Mouse (Mus musculus) embryonic facial prominence, embryonic 13.5 days (tissue): ENCODE data around the gene Fancg. TPM values are rescaled to one million over a fixed set of nuclear protein-coding genes. Genes with fewer than 3 reads are reported as not detected.

Experiments used
- ATAC-seq: fragments of 200-750 bp; cut with Nextera tagmentation; 2 replicates; pipeline ENCODE4 v1.8.0; 2017; ENCODE audit warnings: low read depth; ENCODE audit not compliant: insufficient number of reproducible peaks, insufficient read depth, low FRiP score, low TSS enrichment
- H3K27ac ChIP-seq: fragments of 300-500 bp; sonication (generic); 2 replicates; pipeline ENCODE4 v1.5.1; 2015; ENCODE audit warnings: moderate library complexity, mild to moderate bottlenecking, inconsistent platforms
- H3K27me3 ChIP-seq: fragments of 300-500 bp; sonication (generic); 2 replicates; pipeline ENCODE4 v1.6.1; 2015; ENCODE audit warnings: mild to moderate bottlenecking, inconsistent platforms
- H3K36me3 ChIP-seq: fragments of 300-500 bp; sonication (generic); 2 replicates; pipeline ENCODE4 v1.6.1; 2015; ENCODE audit warnings: mild to moderate bottlenecking, inconsistent platforms
- H3K4me1 ChIP-seq: fragments of 300-500 bp; sonication (generic); 2 replicates; pipeline ENCODE4 v1.6.1; 2015; ENCODE audit warnings: inconsistent platforms
- H3K4me2 ChIP-seq: fragments of 300-500 bp; sonication (generic); 2 replicates; pipeline ENCODE4 v1.6.1; 2015; ENCODE audit warnings: moderate library complexity, mild to moderate bottlenecking, inconsistent platforms
- H3K4me3 ChIP-seq: fragments of 300-500 bp; sonication (generic); 2 replicates; pipeline ENCODE4 v1.5.1; 2015; ENCODE audit warnings: mild to moderate bottlenecking, inconsistent platforms
- H3K9ac ChIP-seq: fragments of 300-500 bp; sonication (generic); 2 replicates; pipeline ENCODE4 v1.6.1; 2015; ENCODE audit warnings: mild to moderate bottlenecking, inconsistent platforms
- H3K9me3 ChIP-seq: fragments of 300-500 bp; sonication (generic); 2 replicates; pipeline ENCODE4 v1.6.1; 2016; ENCODE audit warnings: inconsistent platforms
- WGBS: fragments of 180-500 bp; shearing (Covaris S2); methylation state at CpG from one replicate; pipeline ENCODE4 v1.1.7; 2015; ENCODE audit warnings: mixed read lengths; 5-methylcytosine and 5-hydroxymethylcytosine counted together
- polyA plus RNA-seq: library from polyadenylated mRNA; unstranded; fragments of >200 nt; fragmentation: Nextera tagmentation; extraction: Ambion mirVana; gene quantifications from 2 replicates; pipeline ENCODE4 v1.2.1, GENCODE M21; 2015

Fancg gene
- 18.6 and 26.6 TPM in 2 replicates for polyA plus RNA-seq

DNA sequence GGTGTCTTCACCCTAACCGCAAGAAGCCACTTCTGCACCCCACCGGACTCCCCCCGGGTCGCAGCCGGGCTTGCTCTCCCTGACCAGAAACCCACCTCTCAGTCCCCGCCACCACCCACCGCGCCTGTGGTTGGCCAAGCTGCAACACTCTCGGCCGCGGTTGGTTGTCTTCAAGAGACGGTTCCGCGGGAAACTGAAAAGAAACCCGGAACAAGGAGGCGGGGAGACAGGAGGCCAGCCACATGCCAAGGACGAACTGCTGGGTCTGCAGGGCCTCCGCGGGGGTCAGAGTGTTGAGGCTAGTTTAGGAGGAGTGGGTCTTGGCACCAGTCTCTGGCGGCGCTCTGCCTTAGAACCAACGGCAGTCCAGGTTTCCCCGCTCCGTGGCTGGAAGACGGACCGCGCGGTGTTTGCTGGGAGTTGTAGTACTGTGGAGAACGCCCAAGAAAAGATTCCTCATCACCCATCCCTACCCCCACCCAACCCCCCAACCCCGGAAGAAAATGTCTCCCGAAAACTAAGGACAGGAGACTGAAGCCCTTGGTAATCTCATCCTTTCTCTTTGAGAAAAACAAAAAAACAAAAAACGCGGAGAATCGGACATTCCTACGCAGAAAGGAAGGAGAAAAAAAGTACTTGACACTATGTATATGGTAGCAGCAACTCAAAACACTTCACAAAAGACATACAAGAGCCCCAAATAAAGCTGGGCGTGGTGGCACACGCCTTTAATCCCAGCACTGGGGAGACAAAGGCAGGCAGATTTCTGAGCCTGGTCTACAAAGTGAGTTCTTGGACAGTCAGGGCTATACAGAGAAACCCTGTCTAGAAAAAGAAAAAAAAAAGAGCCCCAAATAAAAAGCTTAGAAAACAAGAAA is at the start of gene Fancg:
Gene Fancg, minus strand, starts transcription at position 346 of the 878 bp plus-strand sequence.
- Histone ChIP-seq H3K9ac (peak within 1 kb of the TSS; percentile 77), H3K27me3 (no peaks in the 10 kb centered on the region), H3K4me1 (peaks cover 11% of the 10 kb centered on the region), H3K27ac (peak within 1 kb of the TSS; percentile 55; the same call in 1 of the 2 replicates), H3K4me3 (peak within 1 kb of the TSS; percentile 76), H3K9me3 (no peaks in the 10 kb centered on the region), H3K4me2 (peak within 1 kb of the TSS; percentile 91), H3K36me3 (peaks cover 14% of the 10 kb centered on the region)
- 1% methylated on average over 37 of the region's 37 CpGs for WGBS
- peak; percentile 86 for ATAC-seq

GRCm38 (mm10) chr4:43059697-43060096 is 49.4 kb upstream of the Fancg start:
- H3K9me3 ChIP-seq, result no peaks in the 10 kb centered on the region
- no peaks in the 10 kb centered on the region for H3K36me3 ChIP-seq
- H3K4me2 ChIP-seq, result peak overlapping the region; percentile 97
- no peak overlapping the region for H3K27ac ChIP-seq
- peaks cover 5% of the 10 kb centered on the region; the same call in 1 of the 2 replicates for H3K4me1 ChIP-seq
- H3K4me3 ChIP-seq, result peak overlapping the region; percentile 68
- H3K27me3 ChIP-seq, result peaks cover 31% of the 10 kb centered on the region
- no peak for ATAC-seq
- H3K9ac ChIP-seq, result no peak overlapping the region; the same call in 1 of the 2 replicates
- WGBS, result 36% methylated on average over 3 of the region's 3 CpGs

DNA sequence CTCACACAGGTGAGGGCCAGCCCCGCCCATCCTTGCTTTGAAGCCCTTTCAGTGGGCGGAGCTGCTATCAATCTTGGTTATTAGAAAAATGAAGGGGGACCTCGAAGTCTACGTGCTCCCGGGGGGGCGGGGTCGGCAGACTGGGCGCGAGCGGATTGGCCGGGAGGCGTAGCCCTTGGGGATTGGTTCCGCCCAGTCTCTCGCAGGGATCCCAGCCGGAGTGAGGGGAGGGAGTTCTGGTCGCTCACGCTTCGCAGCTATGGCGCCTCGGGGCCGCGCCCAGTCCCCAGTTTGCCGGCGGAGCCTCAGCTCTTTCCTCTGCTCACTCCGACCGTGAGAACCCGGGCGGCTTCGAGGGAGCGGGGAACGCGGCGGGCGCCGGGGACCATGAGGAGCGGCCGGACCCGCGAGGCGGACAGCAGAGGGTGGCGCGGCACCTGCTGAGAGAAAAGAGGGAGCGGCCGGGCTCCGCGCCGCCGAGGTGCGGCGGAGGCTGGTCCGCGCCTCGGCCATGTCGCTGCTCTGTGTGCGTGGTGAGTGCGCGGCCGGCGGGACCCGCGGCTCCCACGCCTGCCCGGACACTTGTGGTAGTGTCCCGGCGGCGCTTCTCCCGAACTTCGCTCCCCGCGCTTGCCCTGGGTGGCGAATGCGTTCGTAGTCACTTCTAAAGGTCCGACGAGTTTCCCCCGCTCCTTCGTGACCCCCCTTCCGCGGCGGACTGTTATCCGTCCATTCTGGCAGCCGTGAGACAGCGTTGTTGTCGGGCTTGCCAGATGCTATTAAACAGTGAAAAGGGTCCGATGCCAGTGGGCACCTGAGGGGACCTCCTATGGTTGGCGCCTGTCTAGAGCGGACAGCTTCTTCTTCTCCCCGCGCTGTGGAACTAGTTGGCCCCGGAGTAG is 48.7 kb upstream of the Fancg start, which contains the start of gene Unc13b:
Gene Unc13b, plus strand, starts transcription at position 201 of the 902 bp plus-strand sequence.
- Histone ChIP-seq H3K27me3 (peaks cover 31% of the 10 kb centered on the region), H3K9me3 (no peaks in the 10 kb centered on the region), H3K4me1 (peaks cover 5% of the 10 kb centered on the region; the same call in 1 of the 2 replicates), H3K9ac (peak within 1 kb of the TSS; percentile 69), H3K4me3 (peak within 1 kb of the TSS; percentile 68), H3K27ac (no peak within 1 kb of the TSS), H3K36me3 (no peaks in the 10 kb centered on the region), H3K4me2 (peak within 1 kb of the TSS; percentile 97)
- ATAC-seq, result peak; percentile 94
- WGBS, result under 1% methylated on average over 89 of the region's 90 CpGs

GRCm38 (mm10) chr4:43058392-43058752 is 48.1 kb upstream of the Fancg start:
- no peaks in the 10 kb centered on the region for H3K9me3 ChIP-seq
- WGBS, result 16% methylated on average over 8 of the region's 8 CpGs
- H3K27me3 ChIP-seq, result peaks cover 31% of the 10 kb centered on the region
- H3K4me1 ChIP-seq, result peaks cover 5% of the 10 kb centered on the region; the same call in 1 of the 2 replicates
- H3K27ac ChIP-seq, result no peak overlapping the region
- no peak for ATAC-seq
- no peaks in the 10 kb centered on the region for H3K36me3 ChIP-seq
- peak overlapping the region; percentile 68 for H3K4me3 ChIP-seq
- H3K4me2 ChIP-seq, result peak overlapping the region; percentile 97
- H3K9ac ChIP-seq, result no peak overlapping the region

- H3K27me3 ChIP-seq, result peaks cover 31% of the 10 kb centered on the region
- WGBS, result 89% methylated on average over 5 of the region's 5 CpGs
- no peak overlapping the region for H3K4me3 ChIP-seq
- no peak overlapping the region for H3K4me2 ChIP-seq
- H3K9me3 ChIP-seq, result no peaks in the 10 kb centered on the region
- H3K9ac ChIP-seq, result no peak overlapping the region
- ATAC-seq, result no peak
- peaks cover 5% of the 10 kb centered on the region; the same call in 1 of the 2 replicates for H3K4me1 ChIP-seq
- H3K36me3 ChIP-seq, result no peaks in the 10 kb centered on the region
- no peak overlapping the region for H3K27ac ChIP-seq
Observed at GRCm38 (mm10) chr4:43057654-43058053, 47.3 kb upstream of the Fancg start.

DNA sequence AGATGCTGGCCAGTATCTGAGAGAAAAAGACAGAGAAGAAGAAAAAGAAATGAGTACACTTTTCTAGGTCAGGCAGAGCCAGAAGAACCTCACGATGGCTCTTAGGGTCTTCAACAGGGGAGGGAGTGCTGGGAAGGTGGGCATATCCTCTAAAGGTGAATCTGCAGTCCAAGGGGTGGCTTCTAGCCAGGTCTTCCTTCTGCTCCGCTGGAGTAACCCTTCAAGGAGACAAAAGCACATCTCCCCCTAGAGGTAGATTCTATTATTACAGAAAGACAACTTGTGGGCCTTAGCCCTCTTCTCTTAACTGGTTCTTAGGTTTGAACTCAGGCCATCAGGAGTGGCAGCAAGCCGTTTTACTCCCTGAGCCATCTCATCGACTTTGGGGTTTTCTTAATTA is 42.3 kb upstream of the Fancg start:
- 11% methylated on average over 4 of the region's 4 CpGs for WGBS
- Histone ChIP-seq H3K4me2 (no peak overlapping the region), H3K9me3 (no peaks in the 10 kb centered on the region), H3K36me3 (no peaks in the 10 kb centered on the region), H3K27me3 (no peaks in the 10 kb centered on the region), H3K4me3 (no peak overlapping the region), H3K27ac (no peak overlapping the region), H3K4me1 (no peaks in the 10 kb centered on the region), H3K9ac (no peak overlapping the region)
- ATAC-seq, result no peak

- Histone ChIP-seq H3K9ac (0 out of 2 replicates have a peak overlapping the region, but pooled peaks have one; percentile 36), H3K4me2 (peak overlapping the region; percentile 82), H3K4me3 (no peak overlapping the region)
Observed at GRCm38 (mm10) chr4:43047231-43047630, 36.9 kb upstream of the Fancg start.

GRCm38 (mm10) chr4:43046607-43047006 is 36.3 kb upstream of the Fancg start:
- Histone ChIP-seq H3K4me2 (peak overlapping the region; percentile 82), H3K4me3 (no peak overlapping the region), H3K27ac (no peak overlapping the region), H3K27me3 (no peaks in the 10 kb centered on the region), H3K4me1 (peaks cover 16% of the 10 kb centered on the region), H3K9ac (no peak overlapping the region), H3K9me3 (no peaks in the 10 kb centered on the region), H3K36me3 (no peaks in the 10 kb centered on the region)
- no peak for ATAC-seq
- WGBS, result 50% methylated on average over 5 of the region's 5 CpGs

More at GRCm38 (mm10) chr4:43047231-43047630, 36.9 kb upstream of the Fancg start:
- no peak overlapping the region for H3K27ac ChIP-seq
- WGBS, result 8% methylated on average over 5 of the region's 5 CpGs
- no peaks in the 10 kb centered on the region for H3K36me3 ChIP-seq
- H3K9me3 ChIP-seq, result no peaks in the 10 kb centered on the region
- no peak for ATAC-seq
- no peaks in the 10 kb centered on the region for H3K27me3 ChIP-seq
- peaks cover 16% of the 10 kb centered on the region for H3K4me1 ChIP-seq

GRCm38 (mm10) chr4:43045659-43046302 is 35.5 kb upstream of the Fancg start, which contains the start of gene Fam214b:
Gene Fam214b, minus strand, starts transcription at chr4:43046220.
- H3K4me1 ChIP-seq, result peaks cover 19% of the 10 kb centered on the region
- H3K9me3 ChIP-seq, result no peaks in the 10 kb centered on the region
- H3K9ac ChIP-seq, result peak within 1 kb of the TSS; percentile 70
- peak within 1 kb of the TSS; percentile 60 for H3K4me3 ChIP-seq
- WGBS, result 0% methylated on average over 33 of the region's 33 CpGs
- peak within 1 kb of the TSS; percentile 81 for H3K27ac ChIP-seq
- H3K27me3 ChIP-seq, result no peaks in the 10 kb centered on the region
- ATAC-seq, result peak; percentile 94
- peak within 1 kb of the TSS; percentile 82 for H3K4me2 ChIP-seq
- H3K36me3 ChIP-seq, result no peaks in the 10 kb centered on the region

GRCm38 (mm10) chr4:43045285-43045658 is 35.0 kb upstream of the Fancg start:
- H3K36me3 ChIP-seq, result no peaks in the 10 kb centered on the region
- H3K27me3 ChIP-seq, result no peaks in the 10 kb centered on the region
- H3K9ac ChIP-seq, result peak overlapping the region; percentile 67
- H3K4me2 ChIP-seq, result peak overlapping the region; percentile 82
- peak; percentile 26; the same call in 1 of the 2 replicates for ATAC-seq
- H3K9me3 ChIP-seq, result no peaks in the 10 kb centered on the region
- 6% methylated on average over 13 of the region's 13 CpGs for WGBS
- peaks cover 23% of the 10 kb centered on the region for H3K4me1 ChIP-seq
- peak overlapping the region; percentile 81 for H3K27ac ChIP-seq
- H3K4me3 ChIP-seq, result peak overlapping the region; percentile 60

DNA sequence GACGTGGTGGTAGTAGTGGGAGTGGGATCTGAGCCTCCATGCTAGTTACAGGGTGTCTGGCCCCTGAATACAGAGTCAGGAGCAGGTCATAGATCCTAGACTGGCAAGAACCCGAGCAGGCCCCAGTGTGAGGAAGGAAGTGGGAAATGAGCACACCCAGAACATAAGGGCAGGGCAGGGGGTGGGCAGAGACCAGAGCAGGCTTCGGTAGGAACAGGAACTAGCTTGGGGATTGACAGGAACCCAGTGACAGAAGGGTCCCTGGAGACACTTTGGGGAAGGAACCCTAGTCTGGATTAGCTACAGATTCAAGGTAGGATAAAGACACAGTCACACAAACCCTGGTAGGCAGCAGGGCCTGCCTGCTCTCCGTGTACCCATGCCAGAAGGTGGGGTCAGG is 34.4 kb upstream of the Fancg start:
- H3K4me1 ChIP-seq, result peaks cover 23% of the 10 kb centered on the region
- peak overlapping the region; percentile 60 for H3K4me3 ChIP-seq
- peak overlapping the region; percentile 67 for H3K9ac ChIP-seq
- ATAC-seq, result no peak
- H3K27ac ChIP-seq, result peak overlapping the region; percentile 81
- no peaks in the 10 kb centered on the region for H3K36me3 ChIP-seq
- WGBS, result 28% methylated on average over 4 of the region's 4 CpGs
- H3K4me2 ChIP-seq, result peak overlapping the region; percentile 82
- no peaks in the 10 kb centered on the region for H3K27me3 ChIP-seq
- H3K9me3 ChIP-seq, result no peaks in the 10 kb centered on the region
